Mouse (Mus musculus): Measurements from ENCODE around the gene Synj2. TPM values are rescaled to one million over a fixed set of nuclear protein-coding genes. Genes with fewer than 3 reads are reported as not detected.
A peak's percentile ranks its signal among the peaks of the same experiment; 100 is the strongest.
"Not testable (repeated sequence)": the region's sequence is repeated elsewhere in the genome, so short reads cannot be mapped to it uniquely, and the experiment has no call there.

Synj2 gene
- polyA plus RNA-seq, 1 experiment from 2014 or later, result 1.8 TPM

- 63% methylated on average over 12 of the region's 12 CpGs for WGBS
- H3K27ac ChIP-seq (ENCODE audit: low read depth, low read length), result peak overlapping the region; percentile 10; the same call in 1 of the 2 replicates
- H3K4me2 ChIP-seq (replicated peaks; ENCODE audit: low read depth, low read length), result no peak overlapping the region
- no peaks in the 10 kb centered on the region for H3K4me1 ChIP-seq (replicated peaks; ENCODE audit: control insufficient read depth, insufficient read depth, low read length)
- no peak for ATAC-seq (ENCODE audit: low FRiP score)
- no peaks in the 10 kb centered on the region for H3K36me3 ChIP-seq (ENCODE audit: control insufficient read depth, insufficient read depth, low read length)
- H3K9me3 ChIP-seq (ENCODE audit: control insufficient read depth, low read length), result no peaks in the 10 kb centered on the region
- H3K9ac ChIP-seq (ENCODE audit: low read depth, low read length), result no peak overlapping the region
- DNase-seq (ENCODE audit: low spot score), result no peak
- H3K27me3 ChIP-seq (ENCODE audit: control insufficient read depth, insufficient read depth, low read length), result no peaks in the 10 kb centered on the region
- H3K4me3 ChIP-seq (ENCODE audit: low read depth, low read length), result no peak overlapping the region
These were observed 76.2 kb downstream of the Synj2 start for GRCm38 (mm10) chr17:6017268-6017667.

GRCm38 (mm10) chr17:6018348-6018747, 77.3 kb downstream of the Synj2 start:
- Histone ChIP-seq H3K9me3 (ENCODE audit: control insufficient read depth, low read length) (no peaks in the 10 kb centered on the region), H3K27me3 (ENCODE audit: control insufficient read depth, insufficient read depth, low read length) (no peaks in the 10 kb centered on the region), H3K36me3 (ENCODE audit: control insufficient read depth, insufficient read depth, low read length) (no peaks in the 10 kb centered on the region), H3K4me2 (replicated peaks; ENCODE audit: low read depth, low read length) (no peak overlapping the region), H3K4me3 (ENCODE audit: low read depth, low read length) (no peak overlapping the region), H3K27ac (ENCODE audit: low read depth, low read length) (no peak overlapping the region), H3K4me1 (replicated peaks; ENCODE audit: control insufficient read depth, insufficient read depth, low read length) (no peaks in the 10 kb centered on the region), H3K9ac (ENCODE audit: low read depth, low read length) (no peak overlapping the region)
- WGBS, result 74% methylated on average over 4 of the region's 4 CpGs
- DNase-seq (ENCODE audit: low spot score) (no peak), ATAC-seq (ENCODE audit: low FRiP score) (no peak)

GRCm38 (mm10) chr17:6019776-6020175, 78.7 kb downstream of the Synj2 start:
- ATAC-seq (ENCODE audit: low FRiP score) (no peak), DNase-seq (ENCODE audit: low spot score) (no peak)
- Histone ChIP-seq H3K36me3 (ENCODE audit: control insufficient read depth, insufficient read depth, low read length) (no peaks in the 10 kb centered on the region), H3K27me3 (ENCODE audit: control insufficient read depth, insufficient read depth, low read length) (no peaks in the 10 kb centered on the region), H3K27ac (ENCODE audit: low read depth, low read length) (no peak overlapping the region), H3K9ac (ENCODE audit: low read depth, low read length) (no peak overlapping the region), H3K4me3 (ENCODE audit: low read depth, low read length) (no peak overlapping the region), H3K4me2 (replicated peaks; ENCODE audit: low read depth, low read length) (no peak overlapping the region), H3K9me3 (ENCODE audit: control insufficient read depth, low read length) (no peaks in the 10 kb centered on the region), H3K4me1 (replicated peaks; ENCODE audit: control insufficient read depth, insufficient read depth, low read length) (no peaks in the 10 kb centered on the region)
- 58% methylated on average over 2 of the region's 2 CpGs for WGBS

GRCm38 (mm10) chr17:6020636-6021035, 79.6 kb downstream of the Synj2 start:
- ATAC-seq (ENCODE audit: low FRiP score) (no peak), DNase-seq (ENCODE audit: low spot score) (no peak)
- WGBS, result 61% methylated on average over 7 of the region's 7 CpGs
- H3K4me2 ChIP-seq (replicated peaks; ENCODE audit: low read depth, low read length), result no peak overlapping the region
- no peaks in the 10 kb centered on the region for H3K36me3 ChIP-seq (ENCODE audit: control insufficient read depth, insufficient read depth, low read length)
- H3K9me3 ChIP-seq (ENCODE audit: control insufficient read depth, low read length), result no peaks in the 10 kb centered on the region
- no peaks in the 10 kb centered on the region for H3K4me1 ChIP-seq (replicated peaks; ENCODE audit: control insufficient read depth, insufficient read depth, low read length)
- no peak overlapping the region for H3K9ac ChIP-seq (ENCODE audit: low read depth, low read length)
- H3K27ac ChIP-seq (ENCODE audit: low read depth, low read length), result no peak overlapping the region
- no peaks in the 10 kb centered on the region for H3K27me3 ChIP-seq (ENCODE audit: control insufficient read depth, insufficient read depth, low read length)
- no peak overlapping the region for H3K4me3 ChIP-seq (ENCODE audit: low read depth, low read length)

- DNase-seq (ENCODE audit: low spot score), result peak; percentile 8
- not testable (repeated sequence) for H3K4me2 ChIP-seq (replicated peaks; ENCODE audit: low read depth, low read length); ATAC-seq (ENCODE audit: low FRiP score); H3K4me3 ChIP-seq (ENCODE audit: low read depth, low read length); H3K27ac ChIP-seq (ENCODE audit: low read depth, low read length); H3K9ac ChIP-seq (ENCODE audit: low read depth, low read length); H3K36me3 ChIP-seq (ENCODE audit: control insufficient read depth, insufficient read depth, low read length); H3K4me1 ChIP-seq (replicated peaks; ENCODE audit: control insufficient read depth, insufficient read depth, low read length); H3K9me3 ChIP-seq (ENCODE audit: control insufficient read depth, low read length); H3K27me3 ChIP-seq (ENCODE audit: control insufficient read depth, insufficient read depth, low read length)
- 61% methylated on average over 5 of the region's 5 CpGs for WGBS
These were observed 80.3 kb downstream of the Synj2 start for GRCm38 (mm10) chr17:6021374-6021789.

- no peak overlapping the region for H3K4me2 ChIP-seq (replicated peaks; ENCODE audit: low read depth, low read length)
- WGBS, result 89% methylated on average over 7 of the region's 7 CpGs
- ATAC-seq (ENCODE audit: low FRiP score) (no peak), DNase-seq (ENCODE audit: low spot score) (no peak)
- H3K27me3 ChIP-seq (ENCODE audit: control insufficient read depth, insufficient read depth, low read length), result no peaks in the 10 kb centered on the region
- H3K4me1 ChIP-seq (replicated peaks; ENCODE audit: control insufficient read depth, insufficient read depth, low read length), result no peaks in the 10 kb centered on the region
- H3K9ac ChIP-seq (ENCODE audit: low read depth, low read length), result no peak overlapping the region
- no peak overlapping the region for H3K27ac ChIP-seq (ENCODE audit: low read depth, low read length)
- no peaks in the 10 kb centered on the region for H3K9me3 ChIP-seq (ENCODE audit: control insufficient read depth, low read length)
- no peak overlapping the region for H3K4me3 ChIP-seq (ENCODE audit: low read depth, low read length)
- H3K36me3 ChIP-seq (ENCODE audit: control insufficient read depth, insufficient read depth, low read length), result no peaks in the 10 kb centered on the region
These were observed 84.8 kb downstream of the Synj2 start for GRCm38 (mm10) chr17:6025831-6026230.

GRCm38 (mm10) chr17:6035661-6036060, 94.6 kb downstream of the Synj2 start:
- ATAC-seq (ENCODE audit: low FRiP score) (no peak), DNase-seq (ENCODE audit: low spot score) (no peak)
- Histone ChIP-seq H3K27me3 (ENCODE audit: control insufficient read depth, insufficient read depth, low read length) (no peaks in the 10 kb centered on the region), H3K27ac (ENCODE audit: low read depth, low read length) (no peak overlapping the region), H3K36me3 (ENCODE audit: control insufficient read depth, insufficient read depth, low read length) (no peaks in the 10 kb centered on the region), H3K4me2 (replicated peaks; ENCODE audit: low read depth, low read length) (no peak overlapping the region), H3K4me1 (replicated peaks; ENCODE audit: control insufficient read depth, insufficient read depth, low read length) (no peaks in the 10 kb centered on the region), H3K4me3 (ENCODE audit: low read depth, low read length) (no peak overlapping the region), H3K9me3 (ENCODE audit: control insufficient read depth, low read length) (no peaks in the 10 kb centered on the region), H3K9ac (ENCODE audit: low read depth, low read length) (no peak overlapping the region)
- 44% methylated on average over 8 of the region's 8 CpGs for WGBS

- no peaks in the 10 kb centered on the region for H3K9me3 ChIP-seq (ENCODE audit: control insufficient read depth, low read length)
- DNase-seq (ENCODE audit: low spot score), result no peak
- 88% methylated on average over 8 of the region's 8 CpGs for WGBS
These were observed 95.4 kb downstream of the Synj2 start for GRCm38 (mm10) chr17:6036458-6036857.

GRCm38 (mm10) chr17:6036872-6037271, 95.8 kb downstream of the Synj2 start:
- Histone ChIP-seq H3K9me3 (ENCODE audit: control insufficient read depth, low read length) (no peaks in the 10 kb centered on the region), H3K4me3 (ENCODE audit: low read depth, low read length) (no peak overlapping the region), H3K27ac (ENCODE audit: low read depth, low read length) (no peak overlapping the region), H3K36me3 (ENCODE audit: control insufficient read depth, insufficient read depth, low read length) (no peaks in the 10 kb centered on the region), H3K4me2 (replicated peaks; ENCODE audit: low read depth, low read length) (no peak overlapping the region), H3K9ac (ENCODE audit: low read depth, low read length) (no peak overlapping the region), H3K4me1 (replicated peaks; ENCODE audit: control insufficient read depth, insufficient read depth, low read length) (no peaks in the 10 kb centered on the region), H3K27me3 (ENCODE audit: control insufficient read depth, insufficient read depth, low read length) (no peaks in the 10 kb centered on the region)
- 89% methylated on average over 11 of the region's 11 CpGs for WGBS
- DNase-seq (ENCODE audit: low spot score) (no peak), ATAC-seq (ENCODE audit: low FRiP score) (no peak)

More at GRCm38 (mm10) chr17:6036458-6036857, 95.4 kb downstream of the Synj2 start:
- no peak overlapping the region for H3K4me2 ChIP-seq (replicated peaks; ENCODE audit: low read depth, low read length)
- H3K27ac ChIP-seq (ENCODE audit: low read depth, low read length), result no peak overlapping the region
- no peak overlapping the region for H3K4me3 ChIP-seq (ENCODE audit: low read depth, low read length)
- H3K9ac ChIP-seq (ENCODE audit: low read depth, low read length), result no peak overlapping the region
- no peak for ATAC-seq (ENCODE audit: low FRiP score)
- H3K36me3 ChIP-seq (ENCODE audit: control insufficient read depth, insufficient read depth, low read length), result no peaks in the 10 kb centered on the region
- H3K27me3 ChIP-seq (ENCODE audit: control insufficient read depth, insufficient read depth, low read length), result no peaks in the 10 kb centered on the region
- no peaks in the 10 kb centered on the region for H3K4me1 ChIP-seq (replicated peaks; ENCODE audit: control insufficient read depth, insufficient read depth, low read length)
